Mouse (Mus musculus) hindbrain, embryonic 13.5 days (tissue): ENCODE data around the gene Spata2l. TPM values are rescaled to one million over a fixed set of nuclear protein-coding genes. Genes with fewer than 3 reads are reported as not detected.
"Not testable (repeated sequence)": the region's sequence is repeated elsewhere in the genome, so short reads cannot be mapped to it uniquely, and the experiment has no call there.

Experiments
- ATAC-seq: fragments of 200-750 bp; cut with Nextera tagmentation; 2 replicates; pipeline ENCODE4 v1.8.0; 2017; ENCODE audit warnings: moderate TSS enrichment; ENCODE audit not compliant: low FRiP score
- H3K27ac ChIP-seq: fragments of 300-500 bp; sonication (generic); 2 replicates; pipeline ENCODE4 v1.5.1; 2015; ENCODE audit warnings: inconsistent platforms, mild to moderate bottlenecking, moderate library complexity
- H3K27me3 ChIP-seq: fragments of 300-500 bp; sonication (generic); 2 replicates; pipeline ENCODE4 v1.6.1; 2015; ENCODE audit warnings: mild to moderate bottlenecking, inconsistent platforms
- H3K36me3 ChIP-seq: fragments of 300-500 bp; sonication (generic); 2 replicates; pipeline ENCODE4 v1.6.1; 2015; ENCODE audit warnings: mild to moderate bottlenecking, inconsistent platforms
- H3K4me1 ChIP-seq: fragments of 300-500 bp; sonication (generic); replicated peaks from 2 replicates; pipeline ENCODE4 v1.6.1; 2015; ENCODE audit warnings: inconsistent platforms
- H3K4me2 ChIP-seq: fragments of 300-500 bp; sonication (generic); 2 replicates; pipeline ENCODE4 v1.6.1; 2015; ENCODE audit warnings: inconsistent platforms, mild to moderate bottlenecking, moderate library complexity
- H3K4me3 ChIP-seq: fragments of 300-500 bp; sonication (generic); 2 replicates; pipeline ENCODE4 v1.5.1; 2015; ENCODE audit warnings: mild to moderate bottlenecking, inconsistent platforms
- H3K9ac ChIP-seq: fragments of 300-500 bp; sonication (generic); 2 replicates; pipeline ENCODE4 v1.6.1; 2015; ENCODE audit warnings: mild to moderate bottlenecking, inconsistent platforms
- H3K9me3 ChIP-seq: fragments of 300-500 bp; sonication (generic); 2 replicates; pipeline ENCODE4 v1.6.1; 2016; ENCODE audit warnings: inconsistent platforms
- WGBS: fragments of 180-500 bp; shearing (Covaris S2); methylation state at CpG from one replicate; pipeline ENCODE4 v1.1.7; 2015; 5-methylcytosine and 5-hydroxymethylcytosine counted together
- polyA plus RNA-seq: library from polyadenylated mRNA; unstranded; fragments of >200 nt; fragmentation: Nextera tagmentation; extraction: Ambion mirVana; gene quantifications from 2 replicates; pipeline ENCODE4 v1.2.1, GENCODE M21; 2015

Spata2l gene
- polyA plus RNA-seq, 1 experiment from 2014 or later: 4.1 TPM

DNA sequence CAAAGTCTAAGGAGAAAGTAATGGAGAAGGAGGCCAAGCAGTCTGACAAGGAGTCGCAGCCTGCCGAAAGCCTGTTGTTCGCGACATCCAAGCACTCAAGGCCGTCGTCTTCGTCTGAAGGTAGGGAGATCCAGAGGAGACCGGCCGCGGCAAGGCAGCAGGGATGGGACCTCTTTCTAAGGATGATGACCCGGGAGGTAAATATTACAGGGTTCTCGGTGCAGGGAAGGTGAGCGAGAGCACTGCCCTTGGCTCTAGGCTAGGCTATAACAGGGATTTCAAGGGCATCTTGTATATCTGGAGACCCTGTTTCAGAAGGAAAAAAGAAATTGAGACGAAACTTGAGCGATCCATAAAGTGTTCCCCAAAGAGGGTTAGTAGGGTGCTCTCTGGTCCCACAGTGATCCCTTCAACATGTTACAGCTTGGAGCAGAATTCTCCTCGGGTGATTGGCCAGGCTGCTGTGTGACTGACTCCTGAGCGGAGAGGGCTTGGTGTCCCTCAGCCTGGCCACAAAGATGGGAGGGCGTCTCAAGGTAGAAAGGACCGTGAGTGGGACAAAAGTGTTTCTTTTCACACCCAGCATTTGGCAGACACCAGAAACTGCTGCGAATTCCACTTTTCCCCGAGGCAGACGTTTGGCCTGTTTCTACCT lies 22.8 kb downstream of the Spata2l start:
- peak overlapping the region; percentile 97 for H3K4me3 ChIP-seq
- WGBS: 18% methylated on average over 22 of the region's 22 CpGs
- no peaks in the 10 kb centered on the region for H3K9me3 ChIP-seq
- H3K4me1 ChIP-seq: peaks cover 26% of the 10 kb centered on the region
- no peaks in the 10 kb centered on the region for H3K27me3 ChIP-seq
- H3K36me3 ChIP-seq: peaks cover 21% of the 10 kb centered on the region
- peak overlapping the region; percentile 94 for H3K4me2 ChIP-seq
- peak overlapping the region; percentile 99 for H3K9ac ChIP-seq
- peak overlapping the region; percentile 70 for H3K27ac ChIP-seq
- peak; percentile 28; the same call in 1 of the 2 replicates for ATAC-seq

DNA sequence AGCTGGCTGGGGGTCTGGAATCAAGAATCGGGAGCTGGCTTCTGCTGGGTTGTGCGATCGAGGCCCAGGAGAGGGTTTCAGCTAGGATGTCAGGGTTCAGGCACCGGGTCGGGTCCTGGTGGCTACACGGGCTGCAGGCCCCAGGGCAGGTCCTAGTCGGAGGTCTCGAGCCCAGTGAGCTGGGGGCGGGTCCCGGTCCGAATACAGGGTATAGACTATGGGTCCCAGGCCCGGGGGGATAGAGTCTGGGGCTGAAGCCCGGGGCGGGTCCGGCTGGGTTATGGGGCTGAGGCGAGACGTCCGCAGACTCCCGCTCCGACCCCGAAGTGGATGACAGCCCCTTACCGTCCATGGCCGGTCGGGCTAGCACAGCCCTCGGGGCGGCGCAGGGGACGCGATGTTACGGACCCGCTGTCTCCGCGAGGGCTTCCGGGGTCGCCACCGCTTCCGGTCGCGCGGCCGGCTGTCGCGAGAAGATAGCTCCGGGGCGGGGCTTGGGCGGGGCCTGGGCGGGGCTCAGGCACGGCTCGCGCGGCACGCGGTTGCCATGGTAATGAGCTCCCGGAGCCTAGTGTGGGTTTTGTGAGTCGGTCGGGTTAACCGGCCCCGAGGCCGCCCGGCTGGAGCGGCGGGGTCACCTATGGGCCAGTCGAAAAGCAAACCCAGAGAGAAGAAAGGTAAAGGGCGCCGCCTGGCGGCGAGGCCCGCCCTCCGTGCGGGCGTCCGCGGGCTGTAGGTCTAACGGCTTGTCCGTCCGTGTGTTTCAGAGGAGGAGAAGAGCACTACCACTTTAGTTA lies 23.5 kb downstream of the Spata2l start, which contains the start of the genes Chmp1a and Spata33:
Chmp1a (minus strand) TSS at position 443 of the 797 bp plus-strand sequence.
Spata33 (plus strand) TSS at position 512 of the 797 bp plus-strand sequence.
- Histone ChIP-seq H3K36me3 (peaks cover 28% of the 10 kb centered on the region), H3K4me1 (peaks cover 26% of the 10 kb centered on the region), H3K9me3 (no peaks in the 10 kb centered on the region), H3K9ac (peak within 1 kb of the TSS; percentile 99), H3K4me2 (peak within 1 kb of the TSS; percentile 94), H3K4me3 (peak within 1 kb of the TSS; percentile 97), H3K27ac (peak within 1 kb of the TSS; percentile 70), H3K27me3 (no peaks in the 10 kb centered on the region)
- WGBS: 2% methylated on average over 76 of the region's 76 CpGs
- peak; percentile 94 for ATAC-seq

DNA sequence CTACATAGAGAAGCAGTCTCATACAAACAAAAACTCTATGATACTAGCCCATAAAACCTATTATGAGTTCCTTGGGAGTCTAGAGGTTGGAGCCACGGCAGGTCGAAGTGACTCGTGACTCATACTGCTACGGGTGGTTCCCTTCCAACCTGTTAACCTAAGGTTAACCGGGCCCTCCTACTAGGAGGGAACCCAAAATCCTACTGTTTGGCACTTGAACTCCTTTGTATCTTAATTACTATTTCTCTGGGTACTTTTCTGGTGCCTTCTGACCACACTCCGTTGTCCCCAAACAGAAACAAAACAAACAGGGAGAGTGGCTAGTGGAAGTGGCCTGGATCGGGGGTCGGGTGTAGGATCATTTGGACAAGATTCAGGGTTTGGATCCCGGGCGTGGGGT lies 24.2 kb downstream of the Spata2l start:
- H3K9ac ChIP-seq: peak overlapping the region; percentile 99
- H3K9me3 ChIP-seq: no peaks in the 10 kb centered on the region
- peak overlapping the region; percentile 70 for H3K27ac ChIP-seq
- no peaks in the 10 kb centered on the region for H3K27me3 ChIP-seq
- peaks cover 26% of the 10 kb centered on the region for H3K4me1 ChIP-seq
- no peak for ATAC-seq
- H3K4me3 ChIP-seq: peak overlapping the region; percentile 97
- peak overlapping the region; percentile 94 for H3K4me2 ChIP-seq
- 52% methylated on average over 10 of the region's 10 CpGs for WGBS
- peaks cover 35% of the 10 kb centered on the region for H3K36me3 ChIP-seq

DNA sequence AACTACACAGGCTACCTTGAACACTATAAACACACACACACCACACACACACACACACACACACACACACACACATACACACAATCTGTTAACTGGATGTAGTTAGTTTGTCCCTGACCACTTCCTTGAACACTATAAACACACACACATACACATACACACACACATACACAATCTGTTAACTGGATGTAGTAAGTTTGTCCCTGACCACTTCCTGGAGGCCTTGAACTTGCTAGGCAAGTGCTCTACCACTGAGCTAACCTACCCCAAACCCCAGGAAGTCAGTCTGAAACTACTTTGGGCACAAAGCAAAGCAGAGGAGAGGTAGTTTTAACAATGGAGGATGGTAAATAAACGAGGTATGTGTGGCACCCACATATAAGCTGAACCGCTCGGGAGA lies 32.5 kb downstream of the Spata2l start:
- Histone ChIP-seq H3K4me1 (no peaks in the 10 kb centered on the region), H3K9ac (no peak overlapping the region)
- WGBS: 95% methylated on average over 3 of the region's 3 CpGs

DNA sequence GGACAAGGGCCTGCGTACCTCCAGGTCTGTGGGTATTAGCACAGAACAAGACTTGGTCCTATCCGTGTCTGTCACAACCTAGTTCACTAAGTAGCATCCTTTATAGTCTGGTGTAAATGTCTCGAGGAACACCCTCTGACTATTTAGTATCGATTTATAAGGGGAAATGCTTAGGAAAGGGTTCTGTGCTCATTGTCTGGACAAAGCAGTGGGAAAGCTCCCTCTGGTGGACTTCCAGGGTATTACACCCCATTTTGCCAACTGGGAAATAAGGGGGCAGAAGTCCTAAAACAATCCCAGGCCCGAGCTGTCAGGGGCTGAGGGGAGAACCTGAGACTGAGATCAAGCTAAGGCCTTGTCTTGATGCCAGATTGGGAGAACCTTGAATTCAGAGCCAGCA lies 33.7 kb downstream of the Spata2l start:
- Histone ChIP-seq H3K36me3 (peaks cover 31% of the 10 kb centered on the region), H3K4me1 (no peaks in the 10 kb centered on the region), H3K9me3 (no peaks in the 10 kb centered on the region), H3K27me3 (no peaks in the 10 kb centered on the region), H3K4me3 (no peak overlapping the region), H3K9ac (no peak overlapping the region), H3K4me2 (no peak overlapping the region), H3K27ac (no peak overlapping the region)
- ATAC-seq: no peak
- 25% methylated on average over 5 of the region's 5 CpGs for WGBS

More for the DNA sequence above, 32.5 kb downstream of the Spata2l start:
- Histone ChIP-seq H3K36me3 (peaks cover 44% of the 10 kb centered on the region), H3K4me3 (no peak overlapping the region), H3K27me3 (no peaks in the 10 kb centered on the region), H3K9me3 (no peaks in the 10 kb centered on the region), H3K27ac (no peak overlapping the region), H3K4me2 (no peak overlapping the region)
- no peak for ATAC-seq

DNA sequence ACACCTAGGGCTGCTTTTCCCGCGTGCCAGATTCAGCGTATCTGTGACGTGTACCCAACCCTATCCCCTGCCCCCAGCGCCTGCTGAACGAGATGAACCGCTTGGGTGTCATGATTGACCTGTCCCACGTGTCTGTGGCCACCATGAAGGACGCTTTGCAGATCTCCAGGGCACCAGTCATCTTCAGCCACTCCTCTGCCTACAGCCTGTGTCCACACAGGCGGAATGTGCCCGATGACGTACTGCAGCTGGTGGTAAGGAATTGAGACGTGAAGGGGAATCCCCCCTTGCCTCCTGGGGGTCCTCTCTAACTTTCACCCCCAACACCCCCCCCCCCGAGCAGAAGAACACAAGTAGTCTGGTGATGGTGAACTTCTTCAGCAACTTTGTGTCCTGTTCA lies 36.2 kb downstream of the Spata2l start:
- no peaks in the 10 kb centered on the region for H3K27me3 ChIP-seq
- H3K9ac ChIP-seq: no peak overlapping the region
- H3K4me1 ChIP-seq: no peaks in the 10 kb centered on the region
- H3K9me3 ChIP-seq: no peaks in the 10 kb centered on the region
- no peak overlapping the region for H3K4me2 ChIP-seq
- no peak for ATAC-seq
- no peak overlapping the region for H3K4me3 ChIP-seq
- peaks cover 11% of the 10 kb centered on the region for H3K36me3 ChIP-seq
- H3K27ac ChIP-seq: no peak overlapping the region
- WGBS: 75% methylated on average over 14 of the region's 14 CpGs

DNA sequence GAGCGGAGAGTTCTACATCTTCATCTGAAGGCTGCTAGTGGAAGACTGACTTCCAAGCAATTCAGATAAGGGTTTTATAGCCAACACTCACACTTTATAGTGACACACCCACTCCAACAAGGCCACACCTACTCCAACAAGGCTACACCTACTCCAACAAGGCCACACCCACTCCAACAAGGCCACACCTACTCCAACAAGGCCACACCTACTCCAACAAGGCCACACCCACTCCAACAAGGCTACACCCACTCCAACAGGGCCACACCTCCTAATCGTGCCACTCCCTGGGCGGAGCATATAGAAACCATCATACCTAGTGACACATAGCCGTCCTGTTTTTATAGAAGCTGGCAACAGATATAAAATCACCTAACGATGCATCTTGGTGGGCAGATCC lies 39.0 kb downstream of the Spata2l start:
- ATAC-seq, H3K36me3 ChIP-seq, H3K4me2 ChIP-seq, H3K27ac ChIP-seq, H3K9me3 ChIP-seq, H3K4me1 ChIP-seq, H3K27me3 ChIP-seq, H3K4me3 ChIP-seq, H3K9ac ChIP-seq: not testable (repeated sequence)
- 79% methylated on average over 5 of the region's 5 CpGs for WGBS

DNA sequence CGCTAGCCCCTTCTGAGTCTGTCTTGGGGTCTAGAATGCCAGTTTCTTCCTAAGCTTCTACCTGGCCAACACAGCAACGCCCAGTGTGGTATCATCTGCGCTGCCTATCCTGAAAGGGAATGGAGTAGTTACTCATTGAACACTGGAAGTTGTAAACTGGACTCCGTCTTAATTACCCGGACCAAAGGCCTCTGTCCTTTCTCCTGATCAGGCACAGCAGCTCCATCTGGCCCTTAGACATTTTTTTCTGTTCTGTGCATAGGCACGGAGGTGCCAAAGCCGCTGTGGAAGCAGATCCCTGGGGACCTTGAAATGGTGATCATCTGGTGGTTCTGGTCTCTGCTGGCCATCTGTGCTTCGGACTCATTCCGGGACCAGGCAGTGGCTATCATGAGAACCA lies 42.3 kb downstream of the Spata2l start:
- WGBS: 81% methylated on average over 9 of the region's 9 CpGs

DNA sequence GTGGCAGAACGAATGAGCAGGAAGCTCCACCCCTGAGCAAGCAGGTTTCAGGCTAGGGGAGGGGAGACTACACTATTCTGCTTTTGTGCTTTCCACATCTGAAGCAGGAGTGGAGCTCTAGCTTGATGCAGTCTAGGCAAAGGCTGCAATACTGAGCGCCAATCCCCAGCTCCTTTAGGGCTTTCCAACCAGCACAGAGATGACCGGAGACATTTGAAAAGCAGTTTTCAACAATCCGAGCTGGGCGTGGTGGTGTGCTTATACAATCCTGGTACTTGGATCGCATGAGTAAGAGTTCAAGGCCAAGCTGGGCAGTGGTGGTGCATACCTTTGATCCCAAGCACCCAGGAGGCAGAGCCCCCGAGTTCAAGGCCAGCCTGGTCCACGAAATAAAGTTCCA lies 44.1 kb downstream of the Spata2l start:
- no peaks in the 10 kb centered on the region for H3K36me3 ChIP-seq
- no peak overlapping the region for H3K9ac ChIP-seq
- no peaks in the 10 kb centered on the region for H3K9me3 ChIP-seq
- H3K4me1 ChIP-seq: no peaks in the 10 kb centered on the region; the same call in 1 of the 2 replicates
- ATAC-seq: no peak
- H3K4me2 ChIP-seq: no peak overlapping the region
- WGBS: 62% methylated on average over 8 of the region's 8 CpGs
- no peak overlapping the region for H3K27ac ChIP-seq
- no peak overlapping the region for H3K4me3 ChIP-seq
- no peaks in the 10 kb centered on the region for H3K27me3 ChIP-seq

More for the DNA sequence above, 42.3 kb downstream of the Spata2l start:
- no peak for ATAC-seq
- Histone ChIP-seq H3K9me3 (no peaks in the 10 kb centered on the region), H3K4me2 (no peak overlapping the region), H3K4me3 (no peak overlapping the region), H3K27me3 (no peaks in the 10 kb centered on the region), H3K27ac (no peak overlapping the region), H3K36me3 (no peaks in the 10 kb centered on the region), H3K9ac (no peak overlapping the region), H3K4me1 (no peaks in the 10 kb centered on the region; the same call in 1 of the 2 replicates)

DNA sequence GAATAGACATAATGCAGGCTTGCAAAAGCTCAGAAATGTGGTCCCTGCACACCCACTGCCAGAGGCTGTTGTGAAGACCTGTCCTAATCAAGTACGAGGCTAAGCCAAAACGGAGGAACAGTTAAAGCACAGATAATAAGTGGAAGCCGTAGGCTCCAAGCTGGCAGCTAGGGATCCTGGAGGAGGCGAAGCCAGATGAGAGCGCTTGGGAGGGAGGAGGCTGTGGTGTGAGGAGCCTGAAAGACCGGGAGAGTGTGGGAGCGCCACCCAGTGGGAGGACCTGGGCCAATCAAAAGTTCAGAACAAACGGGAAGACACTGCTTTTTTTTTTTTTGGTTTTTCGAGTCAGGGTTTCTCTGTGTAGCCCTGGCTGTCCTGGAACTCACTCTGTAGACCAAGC lies 45.4 kb downstream of the Spata2l start:
- no peak for ATAC-seq
- WGBS: 2% methylated on average over 9 of the region's 9 CpGs
- no peaks in the 10 kb centered on the region for H3K36me3 ChIP-seq
- H3K27ac ChIP-seq: no peak overlapping the region
- H3K4me3 ChIP-seq: no peak overlapping the region
- no peak overlapping the region for H3K9ac ChIP-seq
- no peaks in the 10 kb centered on the region for H3K27me3 ChIP-seq
- no peaks in the 10 kb centered on the region for H3K9me3 ChIP-seq
- no peak overlapping the region for H3K4me2 ChIP-seq
- H3K4me1 ChIP-seq: no peaks in the 10 kb centered on the region; the same call in 1 of the 2 replicates

DNA sequence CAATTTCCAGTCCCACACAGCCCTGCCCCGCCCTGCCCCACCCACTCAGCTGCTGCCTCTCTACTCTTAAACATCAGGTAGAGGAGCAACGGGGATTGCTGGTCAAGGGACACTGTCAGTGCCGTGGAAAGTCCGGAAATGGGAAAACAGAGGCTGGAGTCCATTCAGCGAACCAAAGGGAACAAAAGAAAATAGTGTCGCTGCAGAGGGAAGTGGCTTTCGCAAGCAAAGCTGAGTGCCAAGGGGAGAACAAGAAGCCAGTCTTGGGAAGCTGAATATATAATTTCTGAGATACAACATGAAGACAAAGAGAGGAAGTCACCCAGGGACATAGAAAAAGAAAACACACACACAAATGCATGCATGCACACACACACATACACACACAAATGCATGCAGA lies 47.2 kb downstream of the Spata2l start:
- Histone ChIP-seq H3K9ac (no peak overlapping the region), H3K4me2 (no peak overlapping the region), H3K27ac (no peak overlapping the region), H3K36me3 (no peaks in the 10 kb centered on the region), H3K27me3 (no peaks in the 10 kb centered on the region), H3K4me3 (no peak overlapping the region), H3K4me1 (no peaks in the 10 kb centered on the region; the same call in 1 of the 2 replicates), H3K9me3 (no peaks in the 10 kb centered on the region)
- ATAC-seq: no peak
- 83% methylated on average over 7 of the region's 7 CpGs for WGBS

DNA sequence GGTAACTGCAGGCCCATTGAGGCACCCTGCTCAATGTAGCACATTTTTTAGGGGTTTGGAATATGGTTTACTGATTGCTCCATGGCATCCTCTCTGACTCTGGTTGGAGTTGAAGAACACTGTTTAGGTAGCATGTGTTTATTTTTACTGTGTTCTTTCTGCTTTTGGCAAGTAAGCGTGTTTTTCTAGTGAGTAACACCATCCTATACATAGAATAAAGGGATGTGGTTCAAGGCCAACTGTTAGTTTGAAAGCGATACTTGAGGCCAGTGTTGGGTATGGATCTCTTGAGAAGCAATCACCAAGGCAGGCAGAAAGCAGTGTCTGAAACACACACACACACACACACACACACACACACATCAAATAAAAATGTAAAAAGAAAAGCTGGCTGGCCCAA lies 48.0 kb downstream of the Spata2l start:
- Histone ChIP-seq H3K4me1 (no peaks in the 10 kb centered on the region; the same call in 1 of the 2 replicates), H3K9ac (no peak overlapping the region), H3K4me3 (no peak overlapping the region), H3K4me2 (no peak overlapping the region), H3K9me3 (no peaks in the 10 kb centered on the region), H3K36me3 (no peaks in the 10 kb centered on the region), H3K27me3 (no peaks in the 10 kb centered on the region), H3K27ac (no peak overlapping the region)
- no peak for ATAC-seq
- 91% methylated on average over 2 of the region's 2 CpGs for WGBS
